Mouse (Mus musculus): ENCODE data around the gene 2610318N02Rik.

GRCm38 (mm10) chr16:17146772-17147235 lies 21.8 kb upstream of the 2610318N02Rik start, which contains the start of gene Ccdc116:
- no peak for TF ChIP-seq CTCF (IDR thresholded peaks at IDR 0.05; ENCODE audit: low read depth, low read length)
- TF ChIP-seq GATA1 (IDR thresholded peaks at IDR 0.05; ENCODE audit: borderline replicate concordance, low read length), result no peak
- TF ChIP-seq TAL1 (conservative IDR thresholded peaks at IDR 0.05; ENCODE audit: low read depth, low read length), result no peak
- no peak for TF ChIP-seq POLR2AphosphoS5 (IDR thresholded peaks at IDR 0.05; ENCODE audit: insufficient replicate concordance, low read depth, low read length)
- TF ChIP-seq GATA2 (IDR thresholded peaks at IDR 0.05; ENCODE audit: borderline replicate concordance, low read depth, low read length), result no peak
